In genomic region chr7:126616707-126617106, GRCm38 (mm10) we compare ENCODE assay signal across 1 mouse cellular context.
TF ChIP-seq lines count a peak whose summit lies in the region.

No protein-coding gene starts in this region.

TF ChIP-seq in CH12.LX, 34 proteins besides CTCF, POLR2A, EP300 and RAD21:
- TF ChIP-seq ZNF384 (IDR thresholded peaks at IDR 0.05; ENCODE audit: low read depth, low read length): no peak
- peak; percentile 62 for TF ChIP-seq SMC3 (IDR thresholded peaks at IDR 0.05; ENCODE audit: low read depth, low read length)
TF ChIP-seq in CH12.LX: peak in this region for 1.
